Mouse (Mus musculus) forebrain, embryonic 14.5 days (tissue): Measurements from ENCODE around the gene Rbbp9. TPM values are rescaled to one million over a fixed set of nuclear protein-coding genes. Genes with fewer than 3 reads are reported as not detected.
A peak's percentile ranks its signal among the peaks of the same experiment; 100 is the strongest.

Experiments
- ATAC-seq: fragments of 200-750 bp; cut with Nextera tagmentation; 2 replicates; pipeline ENCODE4 v1.8.0; 2017; ENCODE audit warnings: mild to moderate bottlenecking, moderate library complexity
- DNase-seq: peaks from one replicate; pipeline ENCODE4 v3.0.0-alpha.2; 2015; ENCODE audit warnings: low spot score
- H3K27ac ChIP-seq: fragments of 300-500 bp; sonication (generic); 2 replicates; pipeline ENCODE4 v1.5.1; 2014; ENCODE audit warnings: low read depth, mild to moderate bottlenecking, control low read depth, low read length, moderate library complexity
- H3K27me3 ChIP-seq: fragments of 300-500 bp; sonication (generic); replicated peaks from 2 replicates; pipeline ENCODE4 v1.6.1; 2014; ENCODE audit warnings: low read length, control low read depth, mixed read lengths; ENCODE audit not compliant: control insufficient read depth, insufficient read depth
- H3K36me3 ChIP-seq: fragments of 300-500 bp; sonication (generic); 2 replicates; pipeline ENCODE4 v1.6.1; 2014; ENCODE audit warnings: low read length, control low read depth; ENCODE audit not compliant: control insufficient read depth, insufficient read depth
- H3K4me1 ChIP-seq: fragments of 300-500 bp; sonication (generic); 2 replicates; pipeline ENCODE4 v1.6.1; 2014; ENCODE audit warnings: antibody characterized with exemption, low read length, control low read depth; ENCODE audit not compliant: control insufficient read depth, insufficient read depth
- H3K4me2 ChIP-seq: fragments of 300-500 bp; sonication (generic); 2 replicates; pipeline ENCODE4 v1.6.1; 2014; ENCODE audit warnings: mild to moderate bottlenecking, control low read depth, low read length
- H3K4me3 ChIP-seq: fragments of 300-500 bp; sonication (generic); 2 replicates; pipeline ENCODE4 v1.5.1; 2014; ENCODE audit warnings: low read depth, low read length, control low read depth
- H3K9ac ChIP-seq: fragments of 300-500 bp; sonication (generic); 2 replicates; pipeline ENCODE4 v1.6.1; 2014; ENCODE audit warnings: mild to moderate bottlenecking, low read length, control low read depth, moderate library complexity
- H3K9me3 ChIP-seq: fragments of 300-500 bp; sonication (generic); replicated peaks from 2 replicates; pipeline ENCODE4 v1.6.1; 2016; ENCODE audit warnings: low read length, control low read depth, mixed read lengths; ENCODE audit not compliant: control insufficient read depth
- WGBS: fragments of 180-500 bp; shearing (Covaris S2); extraction: QIAGEN DNeasy Blood & Tissue Kit; methylation state at CpG from one replicate; pipeline ENCODE4 v1.1.7; 2014; 5-methylcytosine and 5-hydroxymethylcytosine counted together
- polyA plus RNA-seq: library from polyadenylated mRNA; unstranded; fragments of >200 nt; fragmentation: Nextera tagmentation; extraction: Ambion mirVana; gene quantifications from 2 replicates; pipeline ENCODE4 v1.2.1, GENCODE M21; 2014

The Rbbp9 gene
- polyA plus RNA-seq, 1 experiment from 2014 or later, result 71.1 TPM

DNA sequence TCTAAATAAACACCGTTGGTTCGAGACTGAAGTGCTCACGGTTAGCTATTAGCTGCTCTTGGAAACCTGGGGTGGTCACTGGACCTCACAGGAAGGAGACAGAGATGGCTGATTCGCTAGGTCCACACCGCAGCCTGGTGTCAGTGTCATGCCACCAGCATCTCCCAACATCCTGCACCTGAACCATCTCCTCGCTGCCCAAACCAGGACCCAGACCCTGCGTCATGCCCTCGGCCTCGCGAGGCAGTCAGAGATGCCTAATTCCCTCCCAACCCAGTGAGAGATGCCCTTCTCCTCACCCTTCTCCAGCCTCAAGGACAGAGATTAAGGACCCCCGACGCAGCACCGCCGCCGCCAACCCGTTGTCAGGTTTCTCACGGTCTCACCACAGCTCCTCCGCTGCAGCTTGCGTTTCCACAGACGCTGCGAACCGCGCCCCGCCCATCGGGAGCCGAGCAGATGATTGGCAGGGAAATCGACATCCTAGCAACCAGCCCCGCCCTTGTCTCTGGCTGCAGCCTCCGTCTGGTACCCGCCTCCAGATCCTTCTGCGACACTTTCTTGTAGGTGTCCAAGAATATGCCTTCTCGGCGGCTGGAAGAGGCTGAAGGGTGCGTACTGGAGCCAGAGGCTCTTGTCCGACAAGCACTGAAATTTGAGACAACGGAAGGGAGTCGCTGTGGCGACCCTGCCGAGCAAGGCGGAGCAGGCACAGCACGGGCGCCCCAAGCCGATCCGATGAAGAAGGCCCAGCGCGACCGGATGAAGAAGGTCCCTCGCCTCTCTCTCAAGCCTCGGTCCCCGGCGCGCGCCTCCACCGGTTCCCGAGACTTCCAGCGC is 23.5 kb downstream of the Rbbp9 start, which contains the start of the genes Dzank1 and Polr3f:
TSS of gene Dzank1 (minus strand) at position 434 of the 840 bp plus-strand sequence.
TSS of gene Polr3f (plus strand) at position 738 of the 840 bp plus-strand sequence.
- WGBS, result under 1% methylated on average over 56 of the region's 56 CpGs
- peak within 1 kb of the TSS; percentile 91 for H3K4me3 ChIP-seq
- H3K4me2 ChIP-seq, result peak within 1 kb of the TSS; percentile 80
- DNase-seq (peak; percentile 99), ATAC-seq (peak; percentile 98)
- 0 out of 2 replicates have a peak, but pooled peaks cover 5% of the 10 kb centered on the region for H3K27me3 ChIP-seq
- peak within 1 kb of the TSS; percentile 97 for H3K27ac ChIP-seq
- no peaks in the 10 kb centered on the region for H3K9me3 ChIP-seq
- H3K4me1 ChIP-seq, result peaks cover 8% of the 10 kb centered on the region; the same call in 1 of the 2 replicates
- peak within 1 kb of the TSS; percentile 90 for H3K9ac ChIP-seq
- peaks cover 12% of the 10 kb centered on the region for H3K36me3 ChIP-seq

GRCm38 (mm10) chr2:144525856-144526255 is 24.8 kb downstream of the Rbbp9 start:
- no peak for ATAC-seq
- Histone ChIP-seq H3K27ac (no peak overlapping the region), H3K4me2 (no peak overlapping the region), H3K9ac (no peak overlapping the region), H3K27me3 (0 out of 2 replicates have a peak, but pooled peaks cover 5% of the 10 kb centered on the region), H3K4me3 (no peak overlapping the region), H3K4me1 (peaks cover 8% of the 10 kb centered on the region; the same call in 1 of the 2 replicates), H3K36me3 (peaks cover 5% of the 10 kb centered on the region; the same call in 1 of the 2 replicates), H3K9me3 (no peaks in the 10 kb centered on the region)
- 48% methylated on average over 10 of the region's 10 CpGs for WGBS
- DNase-seq, result no peak

GRCm38 (mm10) chr2:144519772-144520171 is 30.9 kb downstream of the Rbbp9 start:
- ATAC-seq (no peak), DNase-seq (no peak)
- Histone ChIP-seq H3K9me3 (no peaks in the 10 kb centered on the region), H3K4me1 (no peaks in the 10 kb centered on the region), H3K27me3 (no peaks in the 10 kb centered on the region), H3K4me2 (no peak overlapping the region), H3K9ac (no peak overlapping the region), H3K4me3 (no peak overlapping the region), H3K27ac (no peak overlapping the region), H3K36me3 (no peaks in the 10 kb centered on the region)
- 75% methylated on average over 3 of the region's 3 CpGs for WGBS

DNA sequence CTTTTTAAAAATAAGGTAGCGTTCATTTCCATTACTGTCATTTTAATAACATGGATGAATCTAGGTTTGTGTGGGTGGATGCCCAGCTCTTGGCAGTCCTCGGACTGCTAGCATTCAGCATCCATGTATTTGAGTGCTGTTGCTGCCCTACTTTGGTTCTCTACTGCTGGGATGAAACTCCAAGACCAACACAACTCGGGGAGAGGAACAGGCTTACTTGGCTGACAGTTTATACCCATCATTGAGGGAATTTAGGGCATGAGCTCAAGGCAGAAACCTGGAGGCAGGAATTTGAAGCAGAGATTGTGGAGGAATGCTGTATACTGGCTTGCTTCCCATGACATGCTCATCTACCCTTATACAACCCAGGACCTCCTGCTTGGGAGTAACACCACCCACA is 36.0 kb downstream of the Rbbp9 start:
- Histone ChIP-seq H3K4me2 (no peak overlapping the region), H3K4me1 (no peaks in the 10 kb centered on the region), H3K27me3 (no peaks in the 10 kb centered on the region), H3K4me3 (no peak overlapping the region), H3K36me3 (no peaks in the 10 kb centered on the region), H3K9ac (no peak overlapping the region), H3K9me3 (no peaks in the 10 kb centered on the region), H3K27ac (no peak overlapping the region)
- ATAC-seq (no peak), DNase-seq (no peak)
- WGBS, result 85% methylated on average over 3 of the region's 3 CpGs

- no peak overlapping the region for H3K27ac ChIP-seq
- ATAC-seq, result no peak
- 86% methylated on average over 6 of the region's 6 CpGs for WGBS
- DNase-seq, result peak; percentile 11
- no peaks in the 10 kb centered on the region for H3K9me3 ChIP-seq
- no peak overlapping the region for H3K4me3 ChIP-seq
- H3K4me2 ChIP-seq, result no peak overlapping the region
- H3K27me3 ChIP-seq, result no peaks in the 10 kb centered on the region
- H3K4me1 ChIP-seq, result no peaks in the 10 kb centered on the region
- no peaks in the 10 kb centered on the region for H3K36me3 ChIP-seq
- H3K9ac ChIP-seq, result no peak overlapping the region
Observed at GRCm38 (mm10) chr2:144502134-144502533, 48.5 kb downstream of the Rbbp9 start.

Other genes starting within 250 kb of the Rbbp9 start
- gene Ovol2, start 218.7 kb downstream of the Rbbp9 start, polyA plus RNA-seq, result not detected in 2 replicates
- gene Kat14, start 181.9 kb downstream of the Rbbp9 start, polyA plus RNA-seq, result 21.0 and 22.0 TPM in 2 replicates
- gene Pet117, start 181.9 kb downstream of the Rbbp9 start, polyA plus RNA-seq, result 0.47 and 0.71 TPM in 2 replicates
- gene Dzank1, start 23.5 kb downstream of the Rbbp9 start, polyA plus RNA-seq, result 4.3 and 5.1 TPM in 2 replicates
- 24.4 and 27.5 TPM in 2 replicates for gene Polr3f, start 23.2 kb downstream of the Rbbp9 start, polyA plus RNA-seq
- 71.1 and 73.1 TPM in 2 replicates for gene Sec23b, start 5.4 kb upstream of the Rbbp9 start, polyA plus RNA-seq
- gene Smim26, start 43.2 kb upstream of the Rbbp9 start, polyA plus RNA-seq, result 45.8 and 59.0 TPM in 2 replicates
- gene Dtd1, start 49.0 kb upstream of the Rbbp9 start, polyA plus RNA-seq, result 69.7 and 79.1 TPM in 2 replicates